Mouse (Mus musculus) cerebellum, postnatal 25 days (tissue): ENCODE measurements around the gene Scgb2b11.
"Not testable (repeated sequence)": the region's sequence is repeated elsewhere in the genome, so short reads cannot be mapped to it uniquely, and the experiment has no call there.

Source experiments
- DNase-seq, 2 experiments: peaks; one replicate each; pipeline ENCODE4 v3.0.0; 2021; ENCODE audit warnings: mixed read lengths in 2 of 2

Gene Scgb2b11

DNA sequence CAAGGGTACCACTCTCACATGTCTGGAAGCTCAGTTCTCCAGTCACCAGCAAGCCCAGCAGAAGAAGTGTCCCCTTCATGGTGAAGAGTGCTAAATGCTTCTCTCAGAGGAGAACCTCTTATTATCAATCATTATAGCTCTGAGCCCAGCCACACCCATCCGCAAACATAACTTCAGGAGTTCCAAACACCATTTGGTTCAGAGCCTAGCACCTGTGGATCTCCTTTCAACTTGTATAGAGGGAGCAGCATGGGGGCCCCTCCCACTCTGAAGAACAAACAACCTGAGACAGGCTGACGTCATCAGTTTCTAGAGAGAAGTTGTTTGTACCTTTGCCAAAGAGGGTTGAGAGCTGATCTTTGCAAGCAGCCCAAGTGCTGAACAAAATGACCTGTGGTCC, at the start of gene Scgb2b11:
Scgb2b11 (minus strand) TSS at position 101 of the 400 bp plus-strand sequence.
- not testable (repeated sequence) for DNase-seq

DNA sequence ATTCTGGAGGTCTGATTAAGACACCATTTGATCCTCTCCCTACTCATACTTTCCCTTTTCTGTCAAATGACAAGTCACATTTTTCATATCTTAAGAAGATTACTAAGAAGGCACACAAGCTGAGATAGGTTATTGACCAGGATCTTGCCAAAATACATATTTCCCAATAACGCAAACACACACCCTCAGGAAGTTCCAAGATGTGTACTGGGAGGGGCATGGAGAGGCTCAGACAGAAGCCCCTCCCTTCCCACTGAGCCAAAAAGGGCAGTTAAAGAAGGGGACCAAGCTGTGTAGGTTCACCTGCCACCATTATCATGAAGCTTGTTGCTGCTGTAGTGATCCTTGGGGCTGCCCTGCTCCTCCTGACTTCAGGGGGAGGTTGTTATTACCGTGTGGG, 11.6 kb upstream of the Scgb2b11 start, which contains the start of gene Scgb1b11:
Scgb1b11 (plus strand) TSS at position 301 of the 400 bp plus-strand sequence.
- not testable (repeated sequence) for DNase-seq
